Mouse (Mus musculus) thymus, postnatal 25 days (tissue): ENCODE measurements around the gene Olfr609.
"Not testable (repeated sequence)": the region's sequence is repeated elsewhere in the genome, so short reads cannot be mapped to it uniquely, and the experiment has no call there.

Source experiments
- DNase-seq: peaks from one replicate; pipeline ENCODE4 v3.0.0; 2022

Gene Olfr609

DNA sequence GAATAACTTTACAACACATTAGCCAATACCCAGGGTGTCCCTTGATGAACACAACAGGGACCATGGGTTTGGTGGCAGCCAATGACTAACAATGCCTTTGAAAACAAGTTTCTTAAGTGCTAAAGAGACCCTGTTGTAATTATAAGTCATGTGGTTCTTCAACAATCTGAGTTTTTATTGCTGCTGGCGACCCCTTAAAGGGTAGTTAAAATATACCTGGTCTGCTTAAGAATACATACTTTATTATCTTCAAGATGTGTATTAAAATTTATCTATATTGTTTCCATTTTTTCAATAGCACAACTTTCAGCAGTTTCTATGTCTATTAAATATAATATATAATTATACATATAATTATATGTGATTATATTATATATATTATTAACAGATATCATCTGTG is at the start of gene Olfr609:
Gene Olfr609, minus strand, starts transcription at position 101 of the 400 bp plus-strand sequence.
- no peak for DNase-seq

DNA sequence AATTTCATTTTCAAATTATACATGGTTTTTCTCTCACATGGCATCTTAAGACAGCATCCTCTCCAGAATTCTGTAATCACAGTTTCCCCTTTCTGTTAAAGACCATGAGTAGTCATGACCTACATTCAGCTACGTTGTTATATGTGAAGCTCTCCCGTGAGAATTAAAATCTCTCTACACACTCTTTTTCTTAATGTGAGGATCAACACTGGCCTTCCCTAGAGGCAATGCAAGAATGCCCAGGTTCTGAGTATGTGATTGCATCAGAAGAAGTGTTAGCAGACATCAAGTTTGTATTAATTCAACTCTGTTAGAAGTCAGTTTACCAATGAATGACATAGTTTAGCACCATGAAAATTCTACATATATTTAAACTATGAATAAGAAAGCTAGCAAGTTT is 44.8 kb upstream of the Olfr609 start, which contains the start of gene Olfr612:
Gene Olfr612, minus strand, starts transcription at position 101 of the 400 bp plus-strand sequence.
- DNase-seq = not testable (repeated sequence)

DNA sequence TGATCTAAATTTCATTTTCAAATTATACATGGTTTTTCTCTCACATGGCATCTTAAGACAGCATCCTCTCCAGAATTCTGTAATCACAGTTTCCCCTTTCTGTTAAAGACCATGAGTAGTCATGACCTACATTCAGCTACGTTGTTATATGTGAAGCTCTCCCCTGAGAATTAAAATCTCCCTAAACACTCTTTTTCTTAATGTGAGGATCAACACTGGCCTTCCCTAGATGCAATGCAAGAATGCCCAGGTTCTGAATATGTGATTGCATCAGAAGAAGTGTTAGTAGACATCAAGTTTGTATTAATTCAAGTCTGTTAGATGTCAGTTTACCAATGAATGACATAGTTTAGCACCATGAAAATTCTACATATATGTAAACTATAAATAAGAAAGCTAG is 22.9 kb upstream of the Olfr609 start, which contains the start of gene Olfr611:
Gene Olfr611, minus strand, starts transcription at position 101 of the 400 bp plus-strand sequence.
- not testable (repeated sequence) for DNase-seq

DNA sequence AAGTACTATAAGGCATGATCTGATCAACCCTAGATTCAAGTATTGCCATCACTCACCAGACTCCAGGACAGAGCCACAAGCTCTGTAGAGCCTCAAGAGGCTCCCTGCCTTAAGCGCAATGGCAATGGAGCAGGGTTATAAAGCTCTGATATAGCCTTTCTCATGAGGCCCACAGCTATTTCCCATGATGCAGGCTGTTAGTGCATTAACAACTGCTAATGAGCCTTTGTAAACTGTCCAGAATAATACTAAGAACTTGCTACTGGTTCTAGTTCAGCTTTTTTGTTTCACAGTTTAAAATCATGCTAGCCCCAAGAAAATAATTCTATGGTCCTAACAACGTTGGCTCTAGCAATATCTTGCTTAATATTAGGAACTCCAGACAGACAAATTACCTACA is 14.2 kb upstream of the Olfr609 start, which contains the start of gene Olfr610:
Gene Olfr610, minus strand, starts transcription at position 101 of the 400 bp plus-strand sequence.
- no peak for DNase-seq

DNA sequence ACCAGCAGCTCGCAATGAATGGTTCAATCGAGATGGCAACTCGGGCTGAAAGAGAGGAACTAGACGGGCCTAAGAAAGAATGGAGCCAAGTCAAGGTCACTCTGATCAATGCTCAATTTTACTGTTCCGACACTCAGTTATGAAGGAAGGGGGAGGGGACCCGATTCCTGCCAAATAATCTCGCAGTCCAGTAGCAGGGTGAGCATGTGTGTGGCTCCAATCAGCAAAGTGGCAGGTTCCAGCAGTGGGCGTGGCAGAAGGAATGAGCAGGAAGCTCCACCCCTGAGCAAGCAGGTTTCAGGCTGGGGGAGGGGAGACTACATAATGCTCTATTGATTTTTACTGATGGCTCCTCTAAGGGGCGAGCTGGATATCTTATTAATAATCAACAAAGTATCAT is 20.8 kb downstream of the Olfr609 start:
- not testable (repeated sequence) for DNase-seq

DNA sequence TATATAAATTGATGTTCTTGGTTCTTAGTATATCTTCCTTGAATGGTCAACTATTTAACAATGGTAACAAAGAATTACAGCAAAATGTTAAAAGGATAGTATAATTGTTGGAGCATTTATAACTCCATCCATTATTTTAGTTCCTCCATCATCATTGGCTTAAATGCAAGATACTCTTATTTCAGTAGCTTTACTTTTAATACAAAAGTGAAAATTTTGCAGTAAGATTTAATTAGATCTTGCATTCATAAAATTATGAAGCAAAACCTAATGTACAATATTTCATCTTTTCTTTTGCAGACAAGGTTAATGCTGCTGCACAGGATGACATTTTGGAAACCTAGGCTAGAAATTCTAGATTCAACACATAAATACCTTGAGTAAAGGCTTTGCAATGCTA is 28.3 kb downstream of the Olfr609 start, which contains the start of gene Olfr608:
Gene Olfr608, plus strand, starts transcription at position 301 of the 400 bp plus-strand sequence.
- no peak for DNase-seq

DNA sequence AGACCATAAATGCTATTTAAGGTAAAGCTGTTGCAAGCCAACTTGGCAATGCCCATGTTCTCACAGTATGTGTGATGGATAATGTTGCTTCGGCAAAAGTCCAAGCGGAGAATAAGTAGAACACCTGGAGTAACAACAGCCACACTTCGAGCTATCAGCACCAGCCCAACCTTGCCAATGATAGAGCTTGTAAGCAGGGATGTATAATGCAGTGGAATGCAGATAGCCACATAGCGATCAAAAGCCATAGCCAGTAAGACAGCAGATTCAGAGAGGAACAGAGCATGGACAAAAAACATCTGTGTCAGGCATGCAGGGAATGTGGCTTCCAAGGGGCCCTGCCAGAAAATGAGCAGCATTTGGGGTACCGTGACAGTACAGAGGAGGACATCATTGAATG is 37.3 kb downstream of the Olfr609 start:
- no peak for DNase-seq

DNA sequence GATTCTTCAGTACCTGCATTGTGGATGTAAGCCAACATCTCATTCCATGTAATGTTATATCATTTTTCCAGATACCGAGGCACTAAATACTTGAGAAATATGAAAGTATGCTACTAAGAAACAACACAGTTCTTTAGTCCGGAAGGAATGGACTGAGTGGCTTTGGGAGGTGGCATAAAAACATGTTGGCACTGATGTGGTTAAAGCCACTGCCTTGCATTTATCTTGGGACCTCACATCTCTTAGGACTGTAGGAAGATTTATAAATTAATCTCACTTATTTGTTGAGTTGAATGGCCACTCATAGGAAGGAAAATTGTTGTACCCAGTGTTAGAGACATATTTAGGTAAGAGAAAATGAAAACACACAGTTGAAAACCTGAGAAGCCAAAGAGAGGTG is 49.1 kb downstream of the Olfr609 start, which contains the start of gene Olfr606:
Gene Olfr606, plus strand, starts transcription at position 301 of the 400 bp plus-strand sequence.
- DNase-seq = no peak

DNA sequence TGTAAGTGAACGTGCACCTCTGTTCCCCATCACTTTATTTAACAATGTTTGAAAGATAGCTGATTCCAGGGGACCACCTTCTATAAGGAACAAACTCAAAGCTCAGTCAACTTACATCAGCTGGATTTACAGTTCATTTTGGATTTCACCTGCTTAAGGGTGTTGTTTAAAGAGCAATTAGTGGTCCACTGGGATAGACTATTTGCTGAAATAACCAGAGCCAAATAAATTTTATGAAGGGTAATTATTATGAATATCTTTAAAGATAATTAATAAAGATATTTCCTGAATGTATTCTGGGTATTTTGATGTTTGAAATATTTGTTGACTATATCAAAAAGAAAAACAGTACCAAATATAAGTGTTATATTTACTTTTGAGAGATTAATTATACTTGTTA is 52.5 kb downstream of the Olfr609 start, which contains the start of gene Olfr605:
Gene Olfr605, minus strand, starts transcription at position 101 of the 400 bp plus-strand sequence.
- no peak for DNase-seq
